8 mouse cellular contexts compared by ENCODE assay signal in genomic region chr2:69722273-69722649, GRCm38 (mm10). TPM values are rescaled to one million over a fixed set of nuclear protein-coding genes. Genes with fewer than 3 reads are reported as not detected.
DNase-seq lines count a peak whose midpoint lies in the region; ATAC-seq and TF ChIP-seq lines count a peak whose summit lies in the region.

TSS of gene Ppig (plus strand) at chr2:69722545.

- WGBS in lung, embryonic 15.5 days = 4% methylated on average over 12 of the region's 12 CpGs
- 4% methylated on average over 12 of the region's 12 CpGs for WGBS in heart, embryonic 10.5 days
- WGBS in midbrain, postnatal 0 days = 4% methylated on average over 12 of the region's 12 CpGs

- H3K36me3 ChIP-seq in lung, embryonic 15.5 days = no peaks in the 10 kb centered on the region
- H3K36me3 ChIP-seq in heart, embryonic 10.5 days = 0 out of 2 replicates have a peak, but pooled peaks cover 2% of the 10 kb centered on the region
- H3K36me3 ChIP-seq in midbrain, postnatal 0 days (ENCODE audit: insufficient read depth, low read length) = no peaks in the 10 kb centered on the region

- no peak for DNase-seq in lung, postnatal 25 days (ENCODE audit: low spot score)
- peak; percentile 13 for DNase-seq in c-Kit-negative CD71-positive TER-119-positive erythroid progenitor cells, embryonic 14.5 days (ENCODE audit: low read depth, low spot score)
- no peak for DNase-seq in heart, embryonic 10.5 days (ENCODE audit: low spot score)
- no peak for DNase-seq in left cerebral cortex, adult 8-10 months (ENCODE audit: low spot score in 2 of 2)
- peak; percentile 1 for DNase-seq in midbrain, postnatal 0 days (ENCODE audit: low spot score)
- no peak for DNase-seq in cerebellum, adult 11 months
- no peak for DNase-seq in urinary bladder, postnatal 4 days (ENCODE audit: low spot score in 2 of 2)

- no peak for TF ChIP-seq CTCF in midbrain, postnatal 0 days (IDR thresholded peaks at IDR 0.05)

- no peaks in the 10 kb centered on the region; the same call in 1 of the 2 replicates for H3K27me3 ChIP-seq in lung, embryonic 15.5 days
- 0 out of 2 replicates have a peak, but pooled peaks cover 7% of the 10 kb centered on the region for H3K27me3 ChIP-seq in heart, embryonic 10.5 days (ENCODE audit: insufficient read depth, poor library complexity, severe bottlenecking)
- H3K27me3 ChIP-seq in midbrain, postnatal 0 days (ENCODE audit: insufficient read depth, low read length) = no peaks in the 10 kb centered on the region

- peak within 1 kb of the TSS; percentile 90 for H3K9ac ChIP-seq in lung, embryonic 15.5 days
- H3K9ac ChIP-seq in midbrain, postnatal 0 days (replicated peaks; ENCODE audit: low read length, poor library complexity, severe bottlenecking) = peak within 1 kb of the TSS; percentile 82

- peak within 1 kb of the TSS; percentile 90 for H3K4me3 ChIP-seq in lung, embryonic 15.5 days
- peak within 1 kb of the TSS; percentile 97 for H3K4me3 ChIP-seq in heart, embryonic 10.5 days
- H3K4me3 ChIP-seq in midbrain, postnatal 0 days (ENCODE audit: low read depth, low read length) = peak within 1 kb of the TSS; percentile 89

- ATAC-seq in lung, embryonic 15.5 days (ENCODE audit: borderline replicate concordance, extremely low read depth, low FRiP score, low TSS enrichment) = no peak
- peak; percentile 31; the same call in 1 of the 2 replicates for ATAC-seq in midbrain, postnatal 0 days (ENCODE audit: low FRiP score)

- peak within 1 kb of the TSS; percentile 88 for H3K27ac ChIP-seq in lung, embryonic 15.5 days
- H3K27ac ChIP-seq in heart, embryonic 10.5 days = peak within 1 kb of the TSS; percentile 98
- H3K27ac ChIP-seq in midbrain, postnatal 0 days (ENCODE audit: low read depth, low read length) = peak within 1 kb of the TSS; percentile 83

- peak within 1 kb of the TSS; percentile 62 for H3K4me2 ChIP-seq in lung, embryonic 15.5 days
- H3K4me2 ChIP-seq in midbrain, postnatal 0 days (ENCODE audit: low read depth, low read length, poor library complexity, severe bottlenecking) = peak within 1 kb of the TSS; percentile 69

- no peaks in the 10 kb centered on the region for H3K9me3 ChIP-seq in lung, embryonic 15.5 days
- no peaks in the 10 kb centered on the region for H3K9me3 ChIP-seq in heart, embryonic 10.5 days
- no peaks in the 10 kb centered on the region for H3K9me3 ChIP-seq in midbrain, postnatal 0 days (ENCODE audit: low read length)

- H3K4me1 ChIP-seq in lung, embryonic 15.5 days = peaks cover 10% of the 10 kb centered on the region
- peaks cover 8% of the 10 kb centered on the region; the same call in 1 of the 2 replicates for H3K4me1 ChIP-seq in heart, embryonic 10.5 days
- H3K4me1 ChIP-seq in midbrain, postnatal 0 days (ENCODE audit: insufficient read depth, low read length) = peaks cover 3% of the 10 kb centered on the region; the same call in 1 of the 2 replicates

RNA-seq across cellular contexts. Expression of gene Ppig, which starts in this region (rescaled TPM):
- polyA plus RNA-seq in lung, embryonic 15.5 days (2015; fragmentation: Nextera tagmentation; extraction: Ambion mirVana) = 123 and 135 TPM in 2 replicates
- polyA plus RNA-seq in heart, embryonic 10.5 days (2016; fragmentation: Nextera tagmentation; extraction: Ambion mirVana) = 98.0 and 114 TPM in 2 replicates
- total RNA-seq in left cerebral cortex, adult 8-10 months (2022) = 10 to 100 TPM; 65.0 to 75.5 (median 67.5) TPM
- total RNA-seq in midbrain, postnatal 0 days (2014; rRNA removed) = 13.6 and 20.7 TPM in 2 replicates
- 119 and 140 TPM in 2 replicates for polyA plus RNA-seq in midbrain, postnatal 0 days (2015; fragmentation: Nextera tagmentation; extraction: Ambion mirVana)

Comparison
In these comparisons a context has a peak if more than half of its experiments do, and no peak if none do; other contexts are left out.
1. DNase-seq: peak in c-Kit-negative CD71-positive TER-119-positive erythroid progenitor cells, embryonic 14.5 days (single experiment) and midbrain, postnatal 0 days (single experiment); none in lung, postnatal 25 days (single experiment), heart, embryonic 10.5 days (single experiment), left cerebral cortex, adult 8-10 months (0 of 2), cerebellum, adult 11 months (single experiment) and urinary bladder, postnatal 4 days (0 of 2).
2. Peak in every context shown above with its lines, with median percentiles within 50 percentile points of each other: H3K27ac ChIP-seq and H3K4me3 ChIP-seq.